Mouse (Mus musculus): Measurements from ENCODE around the gene Snx21.

The Snx21 gene

DNA sequence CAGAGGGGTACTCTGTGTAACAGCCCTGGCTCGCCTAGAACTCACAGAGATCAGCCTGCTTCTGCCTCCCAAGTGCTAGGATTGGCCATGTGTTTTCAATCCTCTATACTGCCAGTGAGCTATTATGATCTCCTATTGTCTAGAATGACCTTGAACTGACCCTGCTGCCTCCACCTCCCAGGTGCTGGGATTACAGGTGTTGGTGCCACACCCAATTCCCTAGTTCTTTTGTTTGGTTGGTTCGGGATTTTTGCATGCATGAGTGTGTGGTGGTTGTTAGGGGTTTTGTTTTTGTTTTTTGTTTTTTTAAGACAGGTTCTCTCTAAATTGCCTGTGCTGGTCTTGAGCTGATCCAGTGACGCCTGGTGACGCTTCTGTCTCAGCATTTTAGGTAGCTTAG, 38.3 kb downstream of the Snx21 start:
- DNase-seq (ENCODE audit: extremely low read depth, low read depth, low spot score): no peak

DNA sequence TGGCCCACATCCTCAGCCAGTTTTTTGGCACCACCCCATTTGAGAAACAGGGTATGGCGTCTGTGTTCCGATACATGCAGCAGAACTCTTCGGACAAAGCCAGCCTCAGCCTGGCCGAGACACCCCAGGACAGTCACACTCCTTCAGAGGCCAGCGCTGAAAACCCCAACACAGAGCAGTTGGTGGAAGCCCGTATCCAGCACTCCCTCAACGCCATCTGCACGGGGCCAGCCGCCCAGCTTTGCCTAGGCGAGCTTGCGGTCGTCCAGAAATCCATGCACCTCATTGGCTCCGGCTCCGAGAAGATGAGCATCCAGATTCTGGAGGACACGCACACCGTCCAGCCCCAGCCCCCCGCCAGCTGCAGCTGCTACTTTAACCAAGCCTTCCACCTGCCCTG, 39.9 kb downstream of the Snx21 start:
- no peak for DNase-seq (ENCODE audit: extremely low read depth, low read depth, low spot score)

- DNase-seq (ENCODE audit: extremely low read depth, low read depth, low spot score): no peak
Measured at GRCm38 (mm10) chr2:164827146-164827850, 41.7 kb downstream of the Snx21 start.

GRCm38 (mm10) chr2:164828437-164828836, 42.8 kb downstream of the Snx21 start, which contains the start of gene Spata25:
Gene Spata25 (minus strand): TSS chr2:164828537.
- no peak for DNase-seq (ENCODE audit: extremely low read depth, low read depth, low spot score)

DNA sequence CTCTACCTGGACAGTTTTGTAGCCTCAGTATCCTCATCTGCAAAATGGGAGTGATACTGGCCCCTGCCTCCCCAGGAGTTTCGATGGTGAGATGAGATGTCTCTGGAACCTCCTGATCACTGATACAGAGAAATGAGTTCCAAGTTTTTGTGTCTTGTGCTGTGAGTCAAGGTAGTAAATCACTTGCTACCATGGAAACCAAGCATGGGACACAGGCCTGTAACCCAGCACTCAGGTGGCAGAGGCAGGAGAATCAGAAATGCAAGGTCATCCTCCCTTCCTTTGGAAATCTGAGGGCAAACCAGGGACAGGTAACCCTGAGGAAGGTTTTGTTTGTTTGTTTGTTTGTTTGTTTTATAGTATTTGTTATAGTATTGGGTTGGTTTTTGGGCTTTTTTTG, 43.5 kb downstream of the Snx21 start:
- DNase-seq (ENCODE audit: extremely low read depth, low read depth, low spot score): no peak

GRCm38 (mm10) chr2:164831029-164831428, 45.4 kb downstream of the Snx21 start:
- DNase-seq (ENCODE audit: extremely low read depth, low read depth, low spot score): no peak

DNA sequence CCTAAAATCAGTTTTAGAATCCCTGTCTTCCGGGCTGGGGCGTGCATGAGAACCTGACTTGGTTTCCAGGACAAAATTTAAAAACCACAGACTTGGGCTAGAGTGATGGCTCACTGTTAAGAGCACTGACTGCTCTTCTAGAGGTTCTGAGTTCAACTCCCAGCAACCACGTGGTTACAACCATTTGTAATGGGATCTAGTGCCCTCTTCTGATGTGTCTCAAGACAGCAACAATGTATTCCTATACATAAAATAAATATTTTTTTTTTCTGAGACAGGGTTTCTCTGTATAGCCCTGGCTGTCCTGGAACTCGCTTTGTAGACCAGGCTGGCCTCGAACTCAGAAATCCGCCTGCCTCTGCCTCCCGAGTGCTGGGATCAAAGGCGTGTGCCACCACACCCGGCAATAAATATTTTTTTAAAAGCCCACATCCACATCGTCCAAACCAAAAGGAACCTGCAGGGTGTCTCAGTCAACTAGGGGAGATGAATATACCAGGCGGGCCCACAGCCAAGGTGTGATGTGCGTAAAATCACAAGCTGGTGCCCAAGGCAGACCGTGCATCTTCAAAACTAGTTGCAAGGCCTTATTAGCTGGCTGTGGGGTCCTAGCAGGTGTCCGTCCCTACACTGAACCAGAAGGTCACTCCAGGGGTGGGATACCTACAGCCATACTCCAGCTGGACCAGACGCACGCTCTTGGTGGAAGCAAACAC, 46.6 kb downstream of the Snx21 start:
- no peak for DNase-seq (ENCODE audit: extremely low read depth, low read depth, low spot score)

GRCm38 (mm10) chr2:164832748-164833301, 47.2 kb downstream of the Snx21 start, which contains the start of gene Ctsa:
Gene Ctsa (plus strand): TSS chr2:164832873.
- DNase-seq (ENCODE audit: extremely low read depth, low read depth, low spot score): no peak

DNA sequence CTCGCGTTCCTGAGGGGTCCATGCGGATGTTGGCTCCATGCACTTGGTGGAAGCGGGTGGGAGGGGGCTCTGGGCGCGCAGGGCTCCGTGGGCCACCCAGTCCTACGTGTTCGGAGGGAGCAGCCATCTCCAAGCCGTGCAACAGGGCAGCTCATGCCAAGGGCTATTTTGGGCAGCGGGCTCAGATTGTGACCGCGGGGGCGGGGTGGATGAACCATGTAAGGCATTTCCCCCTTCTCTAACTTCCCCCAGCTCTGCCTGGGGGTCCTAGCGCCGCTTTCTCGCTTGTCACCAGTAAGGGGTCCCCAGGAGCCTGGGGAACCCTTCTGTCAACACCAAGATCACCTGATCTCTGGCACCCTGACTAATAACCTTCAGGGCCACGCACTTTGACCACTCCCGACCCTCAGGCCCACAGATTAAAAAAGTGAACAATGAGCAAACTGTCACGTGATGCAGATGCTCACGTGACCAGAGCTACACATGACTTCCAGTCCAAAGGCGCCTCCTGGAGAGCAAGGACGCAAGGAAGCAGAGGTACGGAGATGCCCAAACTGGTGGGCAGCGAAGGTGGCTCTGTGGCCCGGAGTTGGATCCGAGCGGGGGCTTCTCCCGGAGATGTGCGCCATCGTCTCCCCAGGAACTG, 47.8 kb downstream of the Snx21 start, which contains the start of gene Neurl2:
Neurl2 (minus strand) TSS at position 143 of the 646 bp plus-strand sequence.
- DNase-seq (ENCODE audit: extremely low read depth, low read depth, low spot score): no peak

- DNase-seq (ENCODE audit: extremely low read depth, low read depth, low spot score): no peak
Measured at GRCm38 (mm10) chr2:164834531-164834930, 48.9 kb downstream of the Snx21 start.

DNA sequence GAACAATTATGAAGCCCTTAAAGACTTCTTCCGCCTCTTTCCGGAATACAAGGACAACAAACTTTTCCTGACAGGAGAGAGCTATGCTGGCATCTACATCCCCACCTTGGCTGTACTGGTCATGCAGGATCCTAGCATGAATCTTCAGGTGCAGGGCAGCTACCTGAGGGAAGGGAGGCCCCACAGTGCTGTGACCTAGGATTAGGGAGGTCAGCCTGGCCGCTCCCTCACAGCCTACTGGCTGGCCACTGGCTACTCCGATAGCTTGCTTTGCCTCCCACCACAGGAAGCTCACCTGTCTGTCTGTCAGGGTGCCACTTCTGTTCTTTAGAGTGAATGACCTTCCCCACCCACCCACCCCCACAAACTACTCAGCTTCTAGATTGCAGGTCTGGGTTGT, 49.5 kb downstream of the Snx21 start:
- DNase-seq (ENCODE audit: extremely low read depth, low read depth, low spot score): no peak
